Mouse (Mus musculus): ENCODE measurements around the gene Evi2a. TPM values are rescaled to one million over a fixed set of nuclear protein-coding genes. Genes with fewer than 3 reads are reported as not detected.

The Evi2a gene
- polyA plus RNA-seq (2015; fragmentation: Nextera tagmentation; extraction: Ambion mirVana), result 1.9 and 2.7 TPM in 2 replicates

DNA sequence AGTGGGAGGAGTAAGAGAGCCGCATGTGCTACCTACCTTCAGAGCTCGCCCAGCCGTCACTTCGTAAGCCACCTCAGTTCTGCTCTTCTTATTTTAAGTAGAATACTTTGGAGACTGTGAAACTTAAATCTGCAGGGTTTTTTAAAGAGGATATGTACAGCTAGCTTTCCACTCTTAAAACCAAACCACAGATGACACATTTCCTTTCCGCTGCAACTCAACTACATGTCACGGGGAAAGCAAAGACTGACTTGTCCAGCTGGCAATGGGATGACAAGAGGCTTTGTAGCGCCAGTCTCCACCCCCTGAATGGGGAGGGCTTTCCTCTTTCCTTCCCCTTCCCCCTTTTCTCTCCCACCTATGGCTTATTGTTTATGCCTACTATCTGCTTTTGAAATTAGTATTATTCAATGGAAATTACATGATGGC, at the start of gene Evi2a, which contains the start of gene Evi2:
Gene Evi2a (minus strand): TSS at position 277 of the 429 bp plus-strand sequence.
Gene Evi2 (minus strand): TSS at position 257 of the 429 bp plus-strand sequence.
- Histone ChIP-seq H3K27ac (replicated peaks) (no peak within 1 kb of the TSS), H3K4me1 (peaks cover 39% of the 10 kb centered on the region), H3K9me3 (no peaks in the 10 kb centered on the region), H3K36me3 (peaks cover 26% of the 10 kb centered on the region), H3K4me2 (no peak within 1 kb of the TSS), H3K9ac (no peak within 1 kb of the TSS), H3K4me3 (no peak within 1 kb of the TSS), H3K27me3 (replicated peaks) (no peaks in the 10 kb centered on the region)
- 82% methylated on average over 7 of the region's 7 CpGs for WGBS
- ATAC-seq (ENCODE audit: extremely low read depth, insufficient number of reproducible peaks, low FRiP score, low TSS enrichment), result no peak

DNA sequence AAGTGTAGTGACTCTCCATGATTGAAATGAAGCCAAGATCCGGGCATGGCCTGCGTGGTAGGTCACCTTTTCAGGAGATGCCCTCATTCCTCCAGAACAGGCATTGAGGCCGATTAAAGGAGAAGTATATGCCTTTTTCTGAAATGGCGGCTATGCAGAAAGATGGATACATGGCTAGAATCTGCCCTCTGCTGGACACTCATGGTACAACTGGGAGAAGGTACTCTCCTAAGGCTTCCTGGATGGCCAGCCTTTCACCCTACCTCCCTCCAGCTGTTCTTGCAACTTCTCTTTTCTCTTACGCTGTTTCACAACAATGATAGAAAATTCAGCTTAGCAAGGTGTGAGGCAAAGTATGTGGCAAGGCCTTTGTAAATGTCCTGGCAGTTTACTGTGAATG, 47.3 kb upstream of the Evi2a start:
- Histone ChIP-seq H3K27ac (replicated peaks) (no peak overlapping the region), H3K36me3 (peaks cover 42% of the 10 kb centered on the region), H3K9me3 (no peaks in the 10 kb centered on the region), H3K27me3 (replicated peaks) (no peaks in the 10 kb centered on the region), H3K4me1 (peaks cover 29% of the 10 kb centered on the region), H3K4me2 (no peak overlapping the region), H3K9ac (no peak overlapping the region), H3K4me3 (no peak overlapping the region)
- peak; percentile 31; the same call in 1 of the 2 replicates for ATAC-seq (ENCODE audit: extremely low read depth, insufficient number of reproducible peaks, low FRiP score, low TSS enrichment)
- WGBS, result 47% methylated on average over 5 of the region's 5 CpGs

DNA sequence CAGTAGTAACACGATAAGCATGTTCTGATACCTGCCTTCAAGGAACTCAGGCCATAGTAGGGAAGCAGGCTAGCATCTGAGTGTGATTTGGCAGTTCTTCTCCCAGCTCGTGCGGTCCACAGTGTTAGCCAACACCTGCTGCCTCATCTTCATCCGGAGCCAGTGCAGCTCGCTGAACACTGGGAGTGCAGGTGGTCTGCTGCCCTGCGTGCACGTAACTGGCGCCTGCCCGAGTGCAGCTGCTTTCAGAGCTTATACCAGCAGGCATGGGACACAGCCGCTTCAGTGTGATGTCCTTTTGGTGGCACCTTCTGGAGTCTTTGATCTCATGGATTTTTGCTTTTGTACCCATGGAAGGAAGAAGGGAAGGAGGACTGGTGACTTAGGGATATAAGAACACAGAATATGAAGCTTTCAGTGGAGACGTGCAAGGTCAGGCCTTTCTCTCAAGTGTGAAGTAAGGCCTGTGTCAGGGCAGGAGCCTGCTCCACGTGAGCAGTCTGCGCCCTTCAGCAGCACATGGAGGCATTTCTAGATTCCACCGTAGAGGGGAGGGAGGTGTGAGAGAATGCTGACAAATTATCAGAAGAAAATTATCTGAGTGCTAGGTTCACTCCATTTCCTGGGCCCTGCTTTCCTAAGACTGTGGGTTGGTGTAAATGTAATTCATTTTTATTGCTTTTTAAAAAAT, 45.1 kb upstream of the Evi2a start:
- H3K4me1 ChIP-seq, result peaks cover 28% of the 10 kb centered on the region
- no peak overlapping the region for H3K4me3 ChIP-seq
- H3K9me3 ChIP-seq, result no peaks in the 10 kb centered on the region
- WGBS, result 64% methylated on average over 14 of the region's 14 CpGs
- no peak for ATAC-seq (ENCODE audit: extremely low read depth, insufficient number of reproducible peaks, low FRiP score, low TSS enrichment)
- H3K36me3 ChIP-seq, result peaks cover 59% of the 10 kb centered on the region
- no peak overlapping the region for H3K9ac ChIP-seq
- H3K27me3 ChIP-seq (replicated peaks), result no peaks in the 10 kb centered on the region
- peak overlapping the region; percentile 51 for H3K27ac ChIP-seq (replicated peaks)
- H3K4me2 ChIP-seq, result no peak overlapping the region

DNA sequence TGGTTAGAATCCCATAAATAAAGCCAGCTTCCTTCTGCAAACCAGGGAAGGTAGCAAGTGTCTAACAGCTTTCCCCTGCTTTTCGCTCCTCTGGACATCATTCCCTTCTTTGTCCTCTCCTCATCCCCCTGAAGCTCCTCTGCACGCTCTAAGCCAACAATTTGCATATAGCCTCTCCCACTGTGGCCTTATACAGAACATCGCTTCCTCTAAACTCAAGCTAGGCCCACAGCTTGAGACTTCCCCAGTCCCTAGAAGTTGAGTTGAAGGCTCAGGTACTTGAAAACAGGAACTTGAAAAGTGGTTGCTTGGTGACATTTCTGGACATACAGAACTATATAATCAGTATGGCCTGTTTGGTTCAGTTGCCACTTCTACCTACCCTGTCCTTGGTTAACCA, 43.4 kb upstream of the Evi2a start:
- WGBS, result 77% methylated on average over 3 of the region's 3 CpGs
- Histone ChIP-seq H3K9me3 (no peaks in the 10 kb centered on the region), H3K9ac (no peak overlapping the region), H3K36me3 (peaks cover 64% of the 10 kb centered on the region), H3K27ac (replicated peaks) (no peak overlapping the region), H3K4me2 (no peak overlapping the region), H3K4me1 (peaks cover 21% of the 10 kb centered on the region), H3K27me3 (replicated peaks) (no peaks in the 10 kb centered on the region), H3K4me3 (no peak overlapping the region)
- ATAC-seq (ENCODE audit: extremely low read depth, insufficient number of reproducible peaks, low FRiP score, low TSS enrichment), result no peak

DNA sequence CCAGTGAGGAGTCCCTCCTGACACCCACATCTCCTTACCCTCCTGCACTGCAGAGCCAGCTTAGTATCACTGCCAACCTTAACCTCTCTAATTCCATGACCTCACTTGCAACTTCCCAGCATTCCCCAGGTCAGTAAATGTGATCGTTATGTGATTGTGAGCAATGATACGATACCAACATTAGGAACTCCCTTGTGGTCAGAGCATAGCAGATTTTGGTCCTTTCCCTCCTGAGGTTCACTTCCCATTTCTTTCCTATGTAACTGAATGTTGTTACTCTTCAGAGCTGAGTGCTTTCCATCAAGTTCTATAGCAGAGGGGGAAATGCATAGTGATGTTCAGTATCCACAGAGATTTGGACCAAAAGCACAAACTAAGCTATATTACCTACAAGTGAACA, 39.9 kb upstream of the Evi2a start:
- Histone ChIP-seq H3K9ac (no peak overlapping the region), H3K27ac (replicated peaks) (no peak overlapping the region), H3K9me3 (no peaks in the 10 kb centered on the region), H3K4me3 (no peak overlapping the region), H3K4me1 (peaks cover 16% of the 10 kb centered on the region), H3K36me3 (peaks cover 82% of the 10 kb centered on the region), H3K27me3 (replicated peaks) (no peaks in the 10 kb centered on the region), H3K4me2 (no peak overlapping the region)
- 90% methylated on average over 2 of the region's 2 CpGs for WGBS
- no peak for ATAC-seq (ENCODE audit: extremely low read depth, insufficient number of reproducible peaks, low FRiP score, low TSS enrichment)

DNA sequence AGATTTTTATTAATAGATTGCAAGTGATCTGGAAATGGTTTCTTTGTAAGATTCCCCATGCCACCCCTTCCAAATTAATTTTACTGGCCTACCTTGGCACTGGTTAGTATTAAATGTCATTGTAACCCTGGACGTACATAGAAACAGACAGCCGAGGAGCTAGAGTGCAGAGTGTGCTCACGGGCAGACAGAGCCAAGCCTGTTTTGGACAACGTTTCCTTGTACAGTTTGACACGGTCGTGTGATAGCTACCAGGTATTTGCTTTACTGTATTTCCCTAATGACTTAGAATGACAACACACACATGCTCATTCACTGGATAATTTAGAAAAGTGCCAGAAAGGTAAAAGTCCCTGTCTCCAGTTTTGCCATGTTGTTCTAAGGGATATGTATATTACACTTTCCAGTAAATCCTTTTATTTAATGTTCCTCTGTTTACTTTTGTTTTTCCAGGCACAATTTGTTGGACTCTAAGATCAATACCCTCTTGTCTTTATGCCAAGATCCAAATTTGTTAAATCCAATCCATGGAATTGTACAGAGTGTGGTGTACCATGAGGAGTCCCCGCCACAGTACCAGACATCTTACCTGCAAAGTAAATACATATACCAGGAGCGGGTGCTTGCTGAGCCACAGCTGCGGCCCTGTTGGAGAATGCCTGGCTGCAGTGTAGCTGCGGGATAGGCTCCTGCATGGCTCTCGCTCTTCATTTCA, 37.9 kb upstream of the Evi2a start:
- no peak for ATAC-seq (ENCODE audit: extremely low read depth, insufficient number of reproducible peaks, low FRiP score, low TSS enrichment)
- H3K27ac ChIP-seq (replicated peaks), result no peak overlapping the region
- H3K4me1 ChIP-seq, result no peaks in the 10 kb centered on the region
- 82% methylated on average over 11 of the region's 11 CpGs for WGBS
- no peak overlapping the region for H3K4me2 ChIP-seq
- no peak overlapping the region for H3K9ac ChIP-seq
- H3K9me3 ChIP-seq, result no peaks in the 10 kb centered on the region
- H3K36me3 ChIP-seq, result peaks cover 90% of the 10 kb centered on the region
- no peaks in the 10 kb centered on the region for H3K27me3 ChIP-seq (replicated peaks)
- no peak overlapping the region for H3K4me3 ChIP-seq

DNA sequence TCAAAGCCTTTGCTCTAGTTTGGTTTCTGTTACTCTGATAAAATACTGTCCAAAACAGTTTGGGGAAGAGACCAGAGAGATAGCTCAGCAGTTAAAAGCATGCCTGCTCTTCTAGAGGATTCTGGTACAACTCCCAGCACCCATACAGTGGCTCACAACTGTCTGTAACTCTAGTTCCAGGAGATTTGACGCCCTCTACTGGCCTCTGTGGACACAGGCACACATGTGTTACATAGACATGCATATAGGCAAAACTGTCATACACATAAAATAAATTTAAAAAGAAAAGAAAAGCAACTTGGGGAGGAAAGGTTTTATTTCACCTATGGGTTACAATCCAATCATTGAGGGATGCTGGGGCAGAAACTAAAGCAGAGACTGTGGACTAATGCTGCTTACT, 36.5 kb upstream of the Evi2a start:
- no peak for ATAC-seq (ENCODE audit: extremely low read depth, insufficient number of reproducible peaks, low FRiP score, low TSS enrichment)
- Histone ChIP-seq H3K9me3 (no peaks in the 10 kb centered on the region), H3K9ac (no peak overlapping the region), H3K27me3 (replicated peaks) (no peaks in the 10 kb centered on the region), H3K4me1 (no peaks in the 10 kb centered on the region), H3K4me3 (no peak overlapping the region), H3K4me2 (no peak overlapping the region), H3K27ac (replicated peaks) (no peak overlapping the region), H3K36me3 (peaks cover 94% of the 10 kb centered on the region)
- WGBS, result 53% methylated on average over 1 of the region's 1 CpGs

DNA sequence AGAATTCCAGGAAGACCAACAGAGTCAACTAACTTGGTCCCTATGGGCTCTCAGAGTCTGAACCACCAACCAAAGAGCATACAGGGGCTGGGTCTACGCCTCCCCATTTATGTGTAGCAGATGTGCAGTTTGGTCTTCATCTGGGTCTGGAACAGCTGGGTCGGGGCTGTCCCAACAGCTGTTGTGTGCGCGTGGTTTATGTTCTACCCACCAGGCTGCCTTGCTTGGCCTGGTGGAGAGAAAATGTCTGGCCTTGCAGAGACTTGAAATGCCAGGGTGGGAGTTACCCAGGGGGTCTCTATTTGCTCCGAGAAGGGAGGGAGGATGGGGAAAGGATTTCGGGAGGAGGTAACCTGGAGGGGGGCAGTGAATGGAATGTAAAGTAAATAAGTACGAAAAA, 33.1 kb upstream of the Evi2a start:
- no peak overlapping the region for H3K9ac ChIP-seq
- no peak for ATAC-seq (ENCODE audit: extremely low read depth, insufficient number of reproducible peaks, low FRiP score, low TSS enrichment)
- no peak overlapping the region for H3K4me2 ChIP-seq
- no peaks in the 10 kb centered on the region for H3K9me3 ChIP-seq
- no peaks in the 10 kb centered on the region for H3K27me3 ChIP-seq (replicated peaks)
- no peak overlapping the region for H3K4me3 ChIP-seq
- peaks cover 91% of the 10 kb centered on the region for H3K36me3 ChIP-seq
- H3K4me1 ChIP-seq, result no peaks in the 10 kb centered on the region
- H3K27ac ChIP-seq (replicated peaks), result no peak overlapping the region
- 92% methylated on average over 7 of the region's 7 CpGs for WGBS

DNA sequence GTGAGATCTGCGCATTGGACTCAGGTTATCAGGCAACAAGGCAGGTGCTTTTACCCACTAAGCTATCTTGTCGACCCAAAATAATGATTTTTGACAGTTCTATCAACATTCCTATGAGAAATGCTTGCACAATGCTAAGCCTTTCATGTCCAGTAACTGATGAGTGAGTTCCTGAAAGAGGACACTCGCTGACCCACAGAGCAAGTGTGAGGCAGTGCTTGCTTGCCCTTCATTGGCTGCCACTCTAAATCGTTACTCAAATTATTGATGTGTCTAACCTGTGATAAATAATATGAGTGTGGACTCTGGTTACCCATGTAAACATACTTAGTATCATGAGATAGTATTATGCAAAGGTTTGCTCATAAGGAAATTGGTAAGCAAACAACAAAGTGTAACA, 30.1 kb upstream of the Evi2a start:
- peaks cover 88% of the 10 kb centered on the region for H3K36me3 ChIP-seq

DNA sequence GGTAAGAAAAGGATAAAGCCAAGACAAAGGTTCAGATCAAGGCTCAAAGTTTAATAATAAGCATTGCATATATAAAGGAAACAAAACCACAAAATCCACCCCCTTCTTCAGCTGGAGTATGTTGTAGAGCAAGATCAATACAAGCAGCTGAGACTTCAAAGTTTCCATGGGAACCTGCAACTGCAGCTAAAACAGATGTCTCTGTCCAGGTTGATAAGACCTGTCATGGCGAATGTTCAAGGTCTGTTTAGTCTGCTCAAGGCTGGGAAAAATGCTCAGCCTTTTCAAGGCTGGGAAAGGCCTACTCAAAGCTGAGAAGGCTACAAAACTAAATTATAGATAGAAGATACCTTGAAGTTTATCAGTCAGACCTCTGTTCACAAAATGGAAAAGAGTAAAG, 22.2 kb upstream of the Evi2a start:
- WGBS, result 32% methylated on average over 1 of the region's 1 CpGs
- H3K36me3 ChIP-seq, result peaks cover 89% of the 10 kb centered on the region

More for the DNA sequence above, 30.1 kb upstream of the Evi2a start:
- no peaks in the 10 kb centered on the region for H3K4me1 ChIP-seq
- no peaks in the 10 kb centered on the region for H3K27me3 ChIP-seq (replicated peaks)
- no peak overlapping the region for H3K4me3 ChIP-seq
- no peaks in the 10 kb centered on the region for H3K9me3 ChIP-seq
- H3K4me2 ChIP-seq, result no peak overlapping the region
- no peak overlapping the region for H3K9ac ChIP-seq
- ATAC-seq (ENCODE audit: extremely low read depth, insufficient number of reproducible peaks, low FRiP score, low TSS enrichment), result no peak
- WGBS, result 88% methylated on average over 4 of the region's 4 CpGs
- H3K27ac ChIP-seq (replicated peaks), result no peak overlapping the region

DNA sequence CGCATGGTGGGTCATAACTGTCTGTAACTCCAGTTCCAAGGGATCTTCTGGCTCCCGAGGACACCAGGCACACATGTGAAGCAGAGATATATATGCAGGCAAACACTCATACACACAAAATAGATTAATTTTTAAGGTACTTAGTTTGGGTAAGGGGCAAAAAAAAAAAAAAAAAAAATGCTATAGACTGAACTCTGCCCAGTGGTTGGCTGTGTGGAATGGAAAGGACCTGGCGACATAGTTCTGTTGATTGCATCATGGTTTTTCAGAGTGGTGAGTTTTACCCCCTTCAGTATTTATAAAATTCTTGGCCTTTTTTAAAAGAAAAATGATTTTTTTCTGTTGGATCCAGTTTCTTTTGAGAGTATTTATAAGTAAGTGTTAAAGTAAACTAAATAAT, 5.9 kb upstream of the Evi2a start:
- peaks cover 50% of the 10 kb centered on the region for H3K36me3 ChIP-seq
- WGBS, result 87% methylated on average over 3 of the region's 3 CpGs
- no peak for ATAC-seq (ENCODE audit: extremely low read depth, insufficient number of reproducible peaks, low FRiP score, low TSS enrichment)
- H3K4me1 ChIP-seq, result peaks cover 25% of the 10 kb centered on the region
- no peaks in the 10 kb centered on the region for H3K9me3 ChIP-seq
- no peak overlapping the region for H3K4me2 ChIP-seq
- H3K9ac ChIP-seq, result no peak overlapping the region
- H3K27ac ChIP-seq (replicated peaks), result no peak overlapping the region
- no peaks in the 10 kb centered on the region for H3K27me3 ChIP-seq (replicated peaks)
- H3K4me3 ChIP-seq, result no peak overlapping the region

More for the DNA sequence above, 22.2 kb upstream of the Evi2a start:
- Histone ChIP-seq H3K27me3 (replicated peaks) (no peaks in the 10 kb centered on the region), H3K4me1 (0 out of 2 replicates have a peak, but pooled peaks cover 11% of the 10 kb centered on the region), H3K4me2 (no peak overlapping the region), H3K9ac (no peak overlapping the region), H3K4me3 (no peak overlapping the region), H3K9me3 (no peaks in the 10 kb centered on the region), H3K27ac (replicated peaks) (no peak overlapping the region)
- no peak for ATAC-seq (ENCODE audit: extremely low read depth, insufficient number of reproducible peaks, low FRiP score, low TSS enrichment)
